11 mouse cellular contexts compared by ENCODE assay signal in genomic region chr17:71742935-71743334, GRCm38 (mm10). TPM values are rescaled to one million over a fixed set of nuclear protein-coding genes. Genes with fewer than 3 reads are reported as not detected.
DNase-seq lines count a peak whose midpoint lies in the region; ATAC-seq and TF ChIP-seq lines count a peak whose summit lies in the region.
"Had no signal": no experiment of that assay in that cellular context is flagged by ENCODE, and none has a peak within 500 bp of the region (broad histone marks: within the 10 kb centered on the region; RNA-seq: fewer than 3 reads in every experiment).

No protein-coding gene starts in this region.

- no peak overlapping the region for H3K9ac ChIP-seq in kidney, postnatal 0 days (ENCODE audit: low read depth, low read length)
- no peak overlapping the region for H3K9ac ChIP-seq in kidney, embryonic 14.5 days (ENCODE audit: low read depth, low read length)
- H3K9ac ChIP-seq: limb, embryonic 12.5 days had no signal

- H3K4me3 ChIP-seq in kidney, postnatal 0 days (replicated peaks; ENCODE audit: low read depth, low read length) = no peak overlapping the region
- H3K4me3 ChIP-seq in kidney, embryonic 14.5 days (ENCODE audit: low read length) = no peak overlapping the region
- no peak overlapping the region for H3K4me3 ChIP-seq in layer of hippocampus, adult 2 months
- H3K4me3 ChIP-seq: hindbrain, embryonic 10.5 days; limb, embryonic 12.5 days had no signal

- 21% methylated on average over 5 of the region's 5 CpGs for WGBS in kidney, postnatal 0 days
- WGBS in kidney, embryonic 14.5 days = 36% methylated on average over 5 of the region's 5 CpGs

- H3K27me3 ChIP-seq in kidney, postnatal 0 days (ENCODE audit: insufficient read depth, low read length) = no peaks in the 10 kb centered on the region
- H3K27me3 ChIP-seq in kidney, embryonic 14.5 days (ENCODE audit: control insufficient read depth, insufficient read depth, low read length) = no peaks in the 10 kb centered on the region
- H3K27me3 ChIP-seq: limb, embryonic 12.5 days had no signal

- peak; percentile 40 for DNase-seq in kidney, postnatal 0 days (ENCODE audit: low spot score)
- peak; percentile 63 for DNase-seq in brain, embryonic 14.5 days (ENCODE audit: low read depth)
- DNase-seq in layer of hippocampus, adult 2 months (ENCODE audit: low spot score in 2 of 2) = peak; percentile 31 to 56
- DNase-seq in lung, postnatal 4 days = peak; percentile 34 to 57
- DNase-seq in cerebellum, postnatal 36 days = no peak
- DNase-seq in spleen, adult 12 weeks (ENCODE audit: low spot score) = no peak
- DNase-seq: adrenal gland, adult 8-10 months; cerebellum, postnatal 14 days had no signal

- TF ChIP-seq CTCF in kidney, postnatal 0 days (IDR thresholded peaks at IDR 0.05; ENCODE audit: low read depth) = no peak
- no peak for TF ChIP-seq CTCF in brain, embryonic 14.5 days (IDR thresholded peaks at IDR 0.05; ENCODE audit: borderline replicate concordance, extremely low read depth, insufficient read depth, insufficient read length)
- no peak for TF ChIP-seq CTCF in layer of hippocampus, adult 2 months (conservative IDR thresholded peaks at IDR 0.05)

- no peak overlapping the region for H3K4me2 ChIP-seq in kidney, postnatal 0 days (ENCODE audit: low read length)
- no peak overlapping the region for H3K4me2 ChIP-seq in kidney, embryonic 14.5 days (replicated peaks; ENCODE audit: low read depth, low read length)
- H3K4me2 ChIP-seq: limb, embryonic 12.5 days had no signal

- TF ChIP-seq POLR2A in brain, embryonic 14.5 days (IDR thresholded peaks at IDR 0.05; ENCODE audit: borderline replicate concordance, extremely low read depth, insufficient read depth, insufficient read length, poor library complexity, severe bottlenecking) = no peak

- ATAC-seq in kidney, postnatal 0 days (replicated peaks; ENCODE audit: low FRiP score, low read depth) = no peak
- ATAC-seq in kidney, embryonic 14.5 days (ENCODE audit: low FRiP score, low TSS enrichment) = no peak

- H3K4me1 ChIP-seq in kidney, postnatal 0 days (replicated peaks; ENCODE audit: insufficient read depth, low read length) = no peaks in the 10 kb centered on the region
- peaks cover 4% of the 10 kb centered on the region; the same call in 1 of the 2 replicates for H3K4me1 ChIP-seq in kidney, embryonic 14.5 days (ENCODE audit: control insufficient read depth, insufficient read depth, low read length)

- no peak overlapping the region for H3K27ac ChIP-seq in kidney, postnatal 0 days
- H3K27ac ChIP-seq in kidney, embryonic 14.5 days (ENCODE audit: low read depth, low read length) = no peak overlapping the region
- peak overlapping the region; percentile 48; the same call in 1 of the 2 replicates for H3K27ac ChIP-seq in layer of hippocampus, adult 2 months
- H3K27ac ChIP-seq: hindbrain, embryonic 10.5 days; limb, embryonic 12.5 days had no signal

- H3K9me3 ChIP-seq in kidney, postnatal 0 days (replicated peaks; ENCODE audit: low read length) = no peaks in the 10 kb centered on the region
- no peaks in the 10 kb centered on the region for H3K9me3 ChIP-seq in kidney, embryonic 14.5 days (ENCODE audit: control insufficient read depth, low read length)
- H3K9me3 ChIP-seq: hindbrain, embryonic 10.5 days; limb, embryonic 12.5 days had no signal

- H3K36me3 ChIP-seq in kidney, postnatal 0 days (ENCODE audit: insufficient read depth, low read length) = no peaks in the 10 kb centered on the region
- H3K36me3 ChIP-seq in kidney, embryonic 14.5 days (ENCODE audit: control insufficient read depth, insufficient read depth, low read length) = no peaks in the 10 kb centered on the region
- H3K36me3 ChIP-seq: hindbrain, embryonic 10.5 days; limb, embryonic 12.5 days had no signal

RNA-seq across cellular contexts. Expression of gene Pcare, which starts 9.8 kb away (rescaled TPM):
- not detected in 2 replicates for polyA plus RNA-seq in kidney, postnatal 0 days (2015; fragmentation: Nextera tagmentation; extraction: Ambion mirVana)
- polyA plus RNA-seq in kidney, embryonic 14.5 days (2014; fragmentation: Nextera tagmentation; extraction: Ambion mirVana) = not detected in 2 replicates
- polyA plus RNA-seq in brain, embryonic 14.5 days (2012; rRNA removed) = not detected in 2 replicates
- total RNA-seq in layer of hippocampus, adult 2 months (2021) = under 1 TPM; 0.10 to 0.18 TPM
- total RNA-seq: adrenal gland, adult 8-10 months had no signal
- polyA plus RNA-seq: hindbrain, embryonic 10.5 days; limb, embryonic 12.5 days had no signal

RNA-seq across cellular contexts. Expression of gene Clip4, which starts 25.3 kb away (rescaled TPM):
- polyA plus RNA-seq in kidney, postnatal 0 days (2015; fragmentation: Nextera tagmentation; extraction: Ambion mirVana) = 6.2 and 6.9 TPM in 2 replicates
- 6.7 and 7.4 TPM in 2 replicates for polyA plus RNA-seq in kidney, embryonic 14.5 days (2014; fragmentation: Nextera tagmentation; extraction: Ambion mirVana)
- polyA plus RNA-seq in brain, embryonic 14.5 days (2012; rRNA removed) = 16.7 and 18.0 TPM in 2 replicates
- total RNA-seq in layer of hippocampus, adult 2 months (2021) = 10 to 100 TPM; 78.2 to 87.5 TPM

Comparison
In these comparisons a context has a peak if more than half of its experiments do, and no peak if none do; other contexts are left out.
1. DNase-seq: peak in kidney, postnatal 0 days (single experiment), brain, embryonic 14.5 days (single experiment), layer of hippocampus, adult 2 months (2 of 2) and lung, postnatal 4 days (2 of 2); none in cerebellum, postnatal 36 days (0 of 2) and spleen, adult 12 weeks (single experiment).